Mouse (Mus musculus): ENCODE data around the gene Mob2. TPM values are rescaled to one million over a fixed set of nuclear protein-coding genes. Genes with fewer than 3 reads are reported as not detected.

Mob2 gene
- polyA plus RNA-seq, 1 experiment from 2014 or later: 61.5 TPM

GRCm38 (mm10) chr7:142001597-142002340 is 59.1 kb downstream of the Mob2 start:
- Histone ChIP-seq H3K27ac (replicated peaks) (no peak overlapping the region), H3K4me3 (ENCODE audit: low read depth, low read length) (no peak overlapping the region), H3K27me3 (ENCODE audit: control insufficient read depth, insufficient read depth, low read length) (no peaks in the 10 kb centered on the region), H3K9me3 (ENCODE audit: control insufficient read depth, low read length) (no peaks in the 10 kb centered on the region), H3K4me2 (replicated peaks; ENCODE audit: low read depth) (no peak overlapping the region), H3K4me1 (replicated peaks; ENCODE audit: control insufficient read depth, insufficient read depth) (no peaks in the 10 kb centered on the region), H3K36me3 (ENCODE audit: control insufficient read depth, insufficient read depth, low read length) (no peaks in the 10 kb centered on the region), H3K9ac (ENCODE audit: low read length) (no peak overlapping the region; the same call in 1 of the 2 replicates)
- peak; percentile 23; the same call in 1 of the 2 replicates for ATAC-seq (ENCODE audit: low FRiP score, low TSS enrichment)
- 69% methylated on average over 22 of the region's 22 CpGs for WGBS
- TF ChIP-seq CTCF (IDR thresholded peaks at IDR 0.05; ENCODE audit: low read depth) (no peak), EP300 (optimal IDR thresholded peaks at IDR 0.05) (no peak)
- no peak for DNase-seq (ENCODE audit: low spot score)

GRCm38 (mm10) chr7:142000661-142001060 is 60.2 kb downstream of the Mob2 start:
- TF ChIP-seq EP300 (optimal IDR thresholded peaks at IDR 0.05) (no peak), CTCF (IDR thresholded peaks at IDR 0.05; ENCODE audit: low read depth) (no peak)
- ATAC-seq (ENCODE audit: low FRiP score, low TSS enrichment) (no peak), DNase-seq (ENCODE audit: low spot score) (no peak)
- H3K9me3 ChIP-seq (ENCODE audit: control insufficient read depth, low read length): no peaks in the 10 kb centered on the region
- H3K27me3 ChIP-seq (ENCODE audit: control insufficient read depth, insufficient read depth, low read length): no peaks in the 10 kb centered on the region
- no peak overlapping the region for H3K4me3 ChIP-seq (ENCODE audit: low read depth, low read length)
- no peaks in the 10 kb centered on the region for H3K4me1 ChIP-seq (replicated peaks; ENCODE audit: control insufficient read depth, insufficient read depth)
- 90% methylated on average over 3 of the region's 3 CpGs for WGBS
- no peak overlapping the region for H3K9ac ChIP-seq (ENCODE audit: low read length)
- H3K36me3 ChIP-seq (ENCODE audit: control insufficient read depth, insufficient read depth, low read length): no peaks in the 10 kb centered on the region
- H3K4me2 ChIP-seq (replicated peaks; ENCODE audit: low read depth): no peak overlapping the region
- H3K27ac ChIP-seq (replicated peaks): no peak overlapping the region

GRCm38 (mm10) chr7:141994121-141994520 is 66.7 kb downstream of the Mob2 start:
- Histone ChIP-seq H3K4me1 (replicated peaks; ENCODE audit: control insufficient read depth, insufficient read depth) (no peaks in the 10 kb centered on the region), H3K36me3 (ENCODE audit: control insufficient read depth, insufficient read depth, low read length) (no peaks in the 10 kb centered on the region), H3K4me3 (ENCODE audit: low read depth, low read length) (no peak overlapping the region), H3K9me3 (ENCODE audit: control insufficient read depth, low read length) (no peaks in the 10 kb centered on the region), H3K4me2 (replicated peaks; ENCODE audit: low read depth) (no peak overlapping the region), H3K9ac (ENCODE audit: low read length) (no peak overlapping the region), H3K27me3 (ENCODE audit: control insufficient read depth, insufficient read depth, low read length) (no peaks in the 10 kb centered on the region), H3K27ac (replicated peaks) (no peak overlapping the region)
- TF ChIP-seq EP300 (optimal IDR thresholded peaks at IDR 0.05): no peak
- TF ChIP-seq CTCF (IDR thresholded peaks at IDR 0.05; ENCODE audit: low read depth): no peak
- WGBS: 88% methylated on average over 4 of the region's 4 CpGs
- ATAC-seq (ENCODE audit: low FRiP score, low TSS enrichment): no peak
- no peak for DNase-seq (ENCODE audit: low spot score)

- H3K36me3 ChIP-seq (ENCODE audit: control insufficient read depth, insufficient read depth, low read length): no peaks in the 10 kb centered on the region
- no peaks in the 10 kb centered on the region for H3K27me3 ChIP-seq (ENCODE audit: control insufficient read depth, insufficient read depth, low read length)
- TF ChIP-seq EP300 (optimal IDR thresholded peaks at IDR 0.05): no peak
- no peak for DNase-seq (ENCODE audit: low spot score)
- no peak for ATAC-seq (ENCODE audit: low FRiP score, low TSS enrichment)
- no peaks in the 10 kb centered on the region for H3K4me1 ChIP-seq (replicated peaks; ENCODE audit: control insufficient read depth, insufficient read depth)
- no peak overlapping the region for H3K4me2 ChIP-seq (replicated peaks; ENCODE audit: low read depth)
- 66% methylated on average over 2 of the region's 2 CpGs for WGBS
- no peak overlapping the region for H3K27ac ChIP-seq (replicated peaks)
- no peak overlapping the region for H3K4me3 ChIP-seq (ENCODE audit: low read depth, low read length)
- no peaks in the 10 kb centered on the region for H3K9me3 ChIP-seq (ENCODE audit: control insufficient read depth, low read length)
- H3K9ac ChIP-seq (ENCODE audit: low read length): no peak overlapping the region
Measured at GRCm38 (mm10) chr7:141991183-141991582, 69.7 kb downstream of the Mob2 start.

- no peak overlapping the region for H3K4me2 ChIP-seq (replicated peaks; ENCODE audit: low read depth)
- no peaks in the 10 kb centered on the region for H3K27me3 ChIP-seq (ENCODE audit: control insufficient read depth, insufficient read depth, low read length)
- no peaks in the 10 kb centered on the region for H3K36me3 ChIP-seq (ENCODE audit: control insufficient read depth, insufficient read depth, low read length)
- no peak overlapping the region for H3K9ac ChIP-seq (ENCODE audit: low read length)
- TF ChIP-seq EP300 (optimal IDR thresholded peaks at IDR 0.05) (no peak), CTCF (IDR thresholded peaks at IDR 0.05; ENCODE audit: low read depth) (no peak)
- no peaks in the 10 kb centered on the region for H3K4me1 ChIP-seq (replicated peaks; ENCODE audit: control insufficient read depth, insufficient read depth)
- no peaks in the 10 kb centered on the region for H3K9me3 ChIP-seq (ENCODE audit: control insufficient read depth, low read length)
- H3K4me3 ChIP-seq (ENCODE audit: low read depth, low read length): no peak overlapping the region
- no peak overlapping the region for H3K27ac ChIP-seq (replicated peaks)
- no peak for ATAC-seq (ENCODE audit: low FRiP score, low TSS enrichment)
- WGBS: 87% methylated on average over 7 of the region's 7 CpGs
- no peak for DNase-seq (ENCODE audit: low spot score)
Measured at GRCm38 (mm10) chr7:141988314-141988806, 72.5 kb downstream of the Mob2 start.

- TF ChIP-seq EP300 (optimal IDR thresholded peaks at IDR 0.05) (no peak), CTCF (IDR thresholded peaks at IDR 0.05; ENCODE audit: low read depth) (no peak)
- Histone ChIP-seq H3K4me1 (replicated peaks; ENCODE audit: control insufficient read depth, insufficient read depth) (no peaks in the 10 kb centered on the region), H3K4me2 (replicated peaks; ENCODE audit: low read depth) (no peak overlapping the region), H3K9me3 (ENCODE audit: control insufficient read depth, low read length) (no peaks in the 10 kb centered on the region), H3K27ac (replicated peaks) (no peak overlapping the region), H3K4me3 (ENCODE audit: low read depth, low read length) (no peak overlapping the region), H3K27me3 (ENCODE audit: control insufficient read depth, insufficient read depth, low read length) (no peaks in the 10 kb centered on the region), H3K36me3 (ENCODE audit: control insufficient read depth, insufficient read depth, low read length) (no peaks in the 10 kb centered on the region), H3K9ac (ENCODE audit: low read length) (no peak overlapping the region)
- ATAC-seq (ENCODE audit: low FRiP score, low TSS enrichment) (no peak), DNase-seq (ENCODE audit: low spot score) (no peak)
- WGBS: 82% methylated on average over 7 of the region's 7 CpGs
Measured at GRCm38 (mm10) chr7:141981237-141981636, 79.6 kb downstream of the Mob2 start.
